Mouse (Mus musculus) kidney, adult 8-10 months (tissue): ENCODE data around the gene Mfsd9.
A peak's percentile ranks its signal among the peaks of the same experiment; 100 is the strongest.
"Not testable (repeated sequence)": the region's sequence is repeated elsewhere in the genome, so short reads cannot be mapped to it uniquely, and the experiment has no call there.

Experiments
- DNase-seq, 2 experiments: peaks; one replicate each; pipeline ENCODE4 v3.0.0; 2022

Gene Mfsd9

DNA sequence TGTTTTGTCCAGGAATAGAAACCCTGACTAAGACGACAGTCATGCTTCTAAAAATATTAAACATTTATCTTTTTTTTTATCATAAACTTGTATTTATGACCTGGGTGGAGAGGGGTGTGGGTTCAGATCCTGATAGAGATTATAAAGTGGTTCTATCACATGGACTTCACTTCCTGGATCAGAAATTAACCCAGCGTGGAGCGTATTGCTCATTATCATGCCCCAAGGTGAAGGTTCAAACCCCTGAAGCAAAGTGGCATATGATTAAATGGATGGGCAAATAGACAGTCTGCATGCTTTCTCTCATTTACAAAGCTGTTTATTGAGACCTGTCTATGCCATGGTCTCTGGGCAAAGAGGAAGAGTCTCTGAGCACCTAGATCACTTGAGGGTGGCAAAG is 13.7 kb downstream of the Mfsd9 start:
- peak in 1 of 2 experiments; percentile 47 for DNase-seq

DNA sequence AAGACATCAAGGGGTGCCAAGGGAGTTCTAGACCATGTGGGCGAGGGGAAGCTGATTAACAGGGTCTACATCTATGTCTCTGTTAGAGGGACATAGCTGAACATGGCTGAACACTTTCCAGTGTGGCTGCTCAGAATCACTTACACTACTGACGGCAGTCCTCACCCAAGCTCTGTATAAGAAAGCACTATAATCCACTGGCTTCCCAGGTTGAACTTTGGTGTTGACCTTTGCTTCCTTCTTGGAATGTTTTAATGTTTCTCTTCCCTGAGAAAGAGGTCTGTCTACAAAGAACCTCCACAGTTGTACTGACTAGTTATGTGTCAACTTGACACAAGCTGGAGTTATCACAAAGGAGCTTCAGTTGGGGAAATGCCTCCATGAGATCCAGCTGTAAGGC is 14.4 kb downstream of the Mfsd9 start:
- peak; percentile 41 to 72 for DNase-seq

DNA sequence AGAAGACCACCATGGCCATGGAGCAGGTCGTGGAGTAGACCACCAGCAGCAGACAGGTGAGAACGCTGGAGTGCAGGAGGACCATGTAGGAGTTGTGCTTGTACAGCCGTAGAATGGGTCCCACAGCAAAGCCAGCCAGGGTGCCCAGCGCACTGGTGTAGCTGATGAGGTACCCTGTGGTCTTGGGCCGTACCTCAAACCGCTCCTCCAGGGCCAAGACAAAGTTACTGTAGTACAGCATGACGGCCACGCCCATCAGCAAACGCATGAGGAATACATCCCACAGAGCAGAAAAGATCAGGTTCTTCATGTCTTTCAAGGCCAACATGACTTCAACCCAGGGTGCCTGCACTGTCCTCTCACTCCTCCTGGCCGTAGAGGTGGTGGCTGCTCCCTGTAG is 16.4 kb downstream of the Mfsd9 start:
- no peak for DNase-seq

DNA sequence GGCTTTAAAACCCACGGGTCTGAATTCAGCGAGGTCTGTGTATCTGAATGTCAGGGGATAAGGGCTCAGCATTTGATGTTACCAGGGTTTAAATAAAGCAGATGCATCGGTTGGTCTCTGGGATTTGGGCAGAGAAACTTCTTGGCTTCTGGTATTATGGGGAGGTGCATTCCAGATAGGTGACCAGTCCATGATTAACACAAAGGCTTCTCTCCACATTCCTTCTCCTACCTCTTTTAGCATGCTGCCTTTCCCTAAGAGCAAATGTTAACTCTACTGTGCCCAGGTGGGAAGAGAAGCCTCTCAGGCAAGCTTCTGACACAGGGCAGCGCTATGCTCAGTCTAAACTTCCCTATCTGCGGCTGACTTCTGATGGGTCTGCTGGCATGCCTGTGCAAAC is 17.3 kb downstream of the Mfsd9 start:
- DNase-seq, result no peak

DNA sequence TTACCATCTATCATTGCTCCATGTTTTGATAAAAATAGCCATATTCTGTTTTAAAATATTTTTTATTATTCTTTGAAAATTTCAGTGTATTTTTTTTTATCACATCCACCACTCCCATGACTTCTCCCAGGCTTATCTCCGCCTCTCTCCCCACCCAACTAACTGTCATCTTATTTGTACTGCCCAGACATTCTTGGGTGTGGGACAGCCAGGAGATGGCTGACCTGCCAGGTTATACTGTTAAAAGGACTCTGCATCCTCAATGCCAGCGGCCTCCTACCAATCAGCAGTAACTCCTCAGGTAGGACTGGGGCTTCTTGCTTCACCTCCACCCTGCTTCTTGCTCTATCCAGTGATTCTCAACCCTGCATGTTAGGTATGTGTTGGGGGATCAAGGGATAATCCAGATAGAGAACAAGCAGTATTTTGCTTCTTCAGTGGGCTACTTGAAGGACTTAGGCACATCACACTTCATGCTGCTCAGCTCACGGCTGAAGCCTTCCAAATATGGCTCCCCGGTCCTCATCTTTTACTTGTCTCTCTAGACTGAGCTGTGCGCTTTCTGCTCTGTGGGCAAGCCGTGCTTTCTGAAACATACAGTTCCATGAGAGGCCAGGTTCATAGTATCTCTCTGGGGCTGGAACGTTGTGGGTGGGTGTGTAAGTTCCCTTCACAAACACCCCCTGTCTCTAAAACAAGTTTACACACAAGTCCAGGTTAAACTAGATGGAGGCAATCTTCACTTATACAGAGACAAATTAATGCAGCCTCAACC is 19.1 kb downstream of the Mfsd9 start:
- DNase-seq, result no peak

DNA sequence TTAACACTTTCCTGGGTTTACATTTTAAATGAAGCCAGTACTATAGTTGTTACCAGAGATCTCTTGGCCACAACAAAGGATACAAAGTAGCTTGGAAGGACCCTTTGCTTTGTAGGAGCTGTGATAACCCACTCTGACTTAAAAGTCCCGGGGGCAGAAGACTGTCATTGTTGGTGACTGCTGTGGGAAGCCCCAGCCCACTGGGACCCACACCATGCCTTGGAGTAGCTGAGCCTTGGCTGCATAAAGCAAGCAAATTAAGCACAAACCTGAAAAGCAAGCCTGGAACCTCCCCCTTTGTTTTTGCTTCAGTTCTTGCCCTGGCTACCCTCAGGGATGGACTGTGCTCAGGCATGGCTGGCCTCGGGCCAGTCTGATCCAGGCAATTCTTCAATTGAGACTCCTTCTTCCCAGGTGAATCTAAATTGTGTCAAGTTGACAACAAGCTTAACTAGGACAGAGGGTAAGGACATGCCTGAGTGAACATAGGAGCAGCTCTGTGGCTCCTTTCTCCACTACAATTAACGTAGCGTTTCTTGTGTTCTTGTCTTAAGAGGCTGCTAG is 21.1 kb downstream of the Mfsd9 start:
- peak; percentile 80 to 87 for DNase-seq

DNA sequence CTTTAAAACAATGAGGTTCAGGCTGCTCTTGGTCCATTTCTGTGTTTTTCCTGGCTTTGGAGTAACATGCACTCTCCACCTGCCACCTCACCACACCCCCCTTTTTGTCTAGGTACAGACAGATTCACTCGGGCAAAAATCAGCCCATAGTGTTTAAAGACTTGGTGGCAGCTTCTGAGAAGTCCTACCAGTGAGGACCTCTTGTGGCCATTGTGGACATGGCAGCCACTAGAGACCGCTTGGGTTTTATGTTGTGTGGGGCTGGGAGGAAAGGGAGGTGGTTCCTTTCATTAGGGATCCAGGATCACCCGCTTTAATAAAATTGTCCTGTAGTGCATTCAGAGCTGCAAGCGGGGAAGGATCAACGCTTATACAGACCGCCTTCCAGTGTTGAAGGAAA is 21.9 kb downstream of the Mfsd9 start:
- DNase-seq, result peak; percentile 65 to 74

DNA sequence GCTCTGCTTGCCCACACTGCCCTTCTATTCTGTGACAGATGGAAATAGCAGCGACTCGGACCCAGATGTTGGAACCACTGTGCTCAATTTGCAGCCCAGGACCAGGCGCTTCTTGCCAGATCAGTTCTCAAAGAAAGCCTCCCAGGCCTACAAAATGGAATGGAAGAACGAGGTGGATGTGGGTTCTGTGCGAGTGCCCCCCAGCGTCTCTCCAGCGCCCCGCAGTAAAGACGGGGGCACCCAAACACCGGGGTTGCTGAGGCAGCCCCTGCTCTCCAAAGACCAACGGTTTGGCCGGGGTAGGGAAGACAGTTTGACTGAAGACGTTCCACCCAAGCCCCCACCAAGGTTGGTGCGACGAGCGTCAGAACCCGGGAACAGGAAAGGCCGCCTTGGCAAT is 22.9 kb downstream of the Mfsd9 start:
- no peak for DNase-seq

DNA sequence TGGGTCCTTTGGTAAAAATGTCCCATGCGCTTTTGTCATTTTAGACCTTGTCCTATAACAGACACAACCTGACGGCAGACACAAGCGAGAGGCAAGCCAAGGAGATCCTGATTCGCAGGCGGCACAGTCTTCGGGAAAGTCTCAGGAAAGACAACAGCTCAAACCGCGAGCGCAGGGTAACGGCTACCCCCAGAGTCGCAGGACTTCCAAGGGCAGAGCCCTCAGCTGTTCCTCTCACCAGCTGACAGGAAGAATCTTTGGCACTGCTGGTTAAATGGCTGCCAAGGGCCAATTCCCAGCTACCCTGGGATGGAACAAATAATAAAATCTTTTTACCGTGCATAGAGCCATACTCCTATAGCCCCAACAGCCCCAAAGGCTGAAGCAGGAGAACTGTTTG is 25.0 kb downstream of the Mfsd9 start:
- DNase-seq, result no peak

DNA sequence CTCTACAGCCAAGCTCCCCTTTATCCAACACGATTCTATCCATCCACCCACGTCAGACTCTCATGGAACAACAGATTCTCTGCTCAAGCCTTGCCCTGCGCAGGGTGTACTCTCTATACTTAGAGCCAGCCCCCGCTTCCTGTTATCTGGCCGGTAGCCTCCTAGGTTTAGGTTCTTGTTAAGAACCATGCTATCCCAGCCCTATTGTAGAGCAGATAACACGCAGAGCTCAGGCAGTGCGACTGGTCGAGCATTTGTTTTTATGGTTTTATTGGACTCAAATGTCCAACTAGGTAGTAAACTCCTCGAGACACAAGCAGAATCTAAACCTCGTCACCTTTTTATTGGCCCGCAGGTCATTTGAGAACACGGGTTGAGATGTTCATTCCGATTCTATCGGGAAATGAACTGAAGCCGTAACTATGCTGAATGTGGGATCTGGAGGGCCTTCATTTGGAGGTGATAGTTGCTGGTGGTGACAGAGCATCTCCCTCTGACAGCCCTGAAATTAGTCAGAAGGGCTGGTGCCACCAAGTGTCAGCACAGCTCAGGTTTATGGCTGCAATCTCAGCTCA is 25.7 kb downstream of the Mfsd9 start:
- no peak for DNase-seq

DNA sequence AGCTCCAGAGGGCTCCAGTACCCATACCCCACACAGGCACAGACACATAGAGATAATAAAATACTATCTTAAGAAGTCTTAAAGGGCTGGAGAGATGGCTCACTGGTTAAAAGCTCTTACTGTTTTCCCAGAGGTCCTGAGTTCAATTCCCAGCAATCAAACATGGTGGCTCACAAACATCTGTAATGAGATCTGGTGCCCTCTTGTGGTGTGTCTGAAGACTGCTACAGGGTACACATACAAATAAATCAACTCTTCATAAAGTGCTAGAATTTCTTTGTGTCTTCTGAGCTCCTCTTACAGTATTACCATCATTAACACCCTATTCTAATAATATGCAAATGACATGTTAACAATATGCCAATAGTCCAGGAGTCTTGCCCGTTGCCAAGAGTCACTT is 26.4 kb downstream of the Mfsd9 start:
- DNase-seq, result no peak

DNA sequence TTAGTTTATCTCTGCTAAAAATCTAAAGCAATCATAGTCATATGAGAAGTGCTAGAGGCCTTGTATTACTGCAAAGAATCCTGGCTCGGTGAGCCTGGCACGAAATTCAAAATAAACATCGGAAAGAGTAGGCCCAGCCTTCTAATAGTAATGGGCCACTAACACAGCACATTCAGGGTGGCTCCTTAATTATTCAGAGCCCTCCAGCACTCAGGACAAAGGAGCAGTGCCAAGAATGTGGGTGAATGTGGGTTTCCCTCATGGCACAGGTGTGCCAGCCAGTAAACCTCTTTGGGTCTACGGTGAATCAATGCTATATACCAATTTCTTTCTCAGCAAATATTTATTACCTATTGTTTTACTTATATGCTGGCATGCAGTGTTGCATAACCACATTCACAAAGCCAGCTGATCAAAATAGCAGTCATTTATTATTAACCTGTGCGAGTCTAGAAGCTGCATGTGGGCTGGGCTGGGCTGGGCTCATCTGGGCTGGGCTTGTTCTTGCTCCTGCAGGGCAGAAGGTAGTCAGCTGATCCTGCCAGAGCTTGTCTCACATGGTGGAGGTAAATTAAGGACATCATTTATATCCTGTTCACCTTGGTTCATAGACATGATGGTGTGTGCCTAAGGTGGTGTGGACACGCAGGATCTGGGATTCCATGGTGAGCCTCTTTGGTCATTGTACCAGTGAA is 30.6 kb downstream of the Mfsd9 start:
- DNase-seq, result peak; percentile 64 to 87

DNA sequence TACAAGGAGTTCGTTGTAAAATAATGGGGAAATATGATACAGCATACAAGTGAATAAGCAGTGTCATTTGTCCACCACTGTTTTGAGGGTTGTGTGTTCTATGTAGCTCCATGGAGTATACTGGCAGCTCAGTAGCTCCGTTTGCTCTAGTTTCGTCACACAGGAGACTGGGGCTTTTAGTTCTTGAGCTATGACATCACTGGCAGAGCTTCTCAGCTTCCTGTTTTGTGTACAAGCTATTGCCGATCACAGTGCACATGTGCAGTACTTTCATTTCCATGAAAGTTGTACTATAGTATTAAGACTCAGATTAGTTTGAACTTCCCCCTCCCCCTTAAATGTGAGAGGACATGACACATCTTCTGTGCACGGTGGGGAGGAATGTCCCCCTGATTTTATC is 44.4 kb downstream of the Mfsd9 start:
- no peak for DNase-seq

DNA sequence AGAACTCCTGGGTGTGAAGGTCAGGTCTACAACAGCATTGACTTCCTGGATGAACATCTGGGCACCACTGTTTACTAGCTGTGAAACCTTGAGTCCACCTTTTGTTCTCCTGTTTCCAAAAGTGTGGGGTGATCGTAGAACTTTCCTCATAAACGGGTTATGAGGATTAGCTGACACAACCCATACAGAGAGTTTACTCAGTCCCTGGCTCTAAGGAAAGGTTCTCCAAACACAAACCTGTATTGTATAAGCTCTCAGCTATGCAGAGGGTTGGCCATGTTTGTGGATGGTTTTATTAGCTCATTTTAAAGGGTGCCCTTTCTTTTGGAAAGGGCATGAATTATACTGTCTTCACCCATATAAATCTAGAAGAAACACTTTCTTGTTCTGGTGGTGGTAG is 49.7 kb downstream of the Mfsd9 start:
- no peak for DNase-seq

DNA sequence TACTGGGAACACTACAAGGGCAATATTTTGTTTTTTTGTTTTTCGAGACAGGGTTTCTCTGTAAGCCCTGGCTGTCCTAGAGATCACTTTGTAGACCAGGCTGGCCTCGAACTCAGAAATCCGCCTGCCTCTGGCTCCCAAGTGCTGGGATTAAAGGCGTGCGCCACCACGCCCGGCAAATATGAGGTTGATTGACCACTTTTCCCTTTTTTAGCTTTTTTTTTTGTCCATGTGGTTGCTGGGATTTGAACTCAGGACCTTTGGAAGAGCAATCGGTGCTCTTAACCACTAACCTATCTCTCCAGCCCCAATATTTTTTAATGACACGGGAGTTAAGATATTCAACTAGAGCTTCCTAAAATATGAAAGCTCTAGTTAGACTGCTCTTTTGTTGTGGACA is 52.2 kb downstream of the Mfsd9 start:
- not testable (repeated sequence) for DNase-seq

DNA sequence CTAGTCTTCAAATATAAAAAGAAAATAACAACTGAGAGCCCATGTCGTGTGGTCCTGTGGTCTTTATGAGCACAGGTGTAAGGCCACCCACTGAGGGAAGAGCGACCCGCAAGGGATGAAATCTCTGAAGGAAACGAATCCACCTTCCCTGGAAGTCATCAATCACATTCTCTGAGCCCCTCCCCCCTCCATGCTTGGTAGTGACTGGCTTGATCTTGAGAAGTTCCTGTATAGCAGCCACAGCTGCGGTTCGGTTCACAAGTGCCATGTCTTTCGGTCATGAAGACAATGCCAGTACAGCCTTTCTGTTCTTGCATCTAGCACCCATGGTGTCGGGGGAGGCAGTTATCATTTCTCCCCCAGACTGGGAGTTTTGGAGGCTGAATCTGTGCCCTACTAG is 52.8 kb downstream of the Mfsd9 start:
- no peak for DNase-seq

DNA sequence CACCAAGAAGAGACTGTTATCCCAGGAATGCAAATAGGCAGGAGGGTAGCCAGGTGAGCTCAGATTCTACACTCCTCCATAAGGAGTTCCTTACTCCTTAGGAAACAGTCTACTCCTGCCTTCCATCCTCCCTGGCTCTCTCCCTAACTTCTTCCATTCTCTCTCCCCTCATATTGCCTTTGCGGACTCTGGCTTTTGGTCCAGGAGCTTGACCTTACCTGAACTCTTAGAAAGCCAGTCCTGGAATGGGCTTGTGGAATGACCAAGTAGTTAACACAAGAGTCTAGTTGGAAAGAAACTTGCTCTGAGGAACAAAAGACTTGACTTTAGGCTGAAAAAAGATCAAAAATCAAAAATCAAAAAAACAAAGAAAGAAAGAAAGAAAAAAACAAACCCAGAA is 61.9 kb downstream of the Mfsd9 start:
- DNase-seq, result peak in 1 of 2 experiments; percentile 58

DNA sequence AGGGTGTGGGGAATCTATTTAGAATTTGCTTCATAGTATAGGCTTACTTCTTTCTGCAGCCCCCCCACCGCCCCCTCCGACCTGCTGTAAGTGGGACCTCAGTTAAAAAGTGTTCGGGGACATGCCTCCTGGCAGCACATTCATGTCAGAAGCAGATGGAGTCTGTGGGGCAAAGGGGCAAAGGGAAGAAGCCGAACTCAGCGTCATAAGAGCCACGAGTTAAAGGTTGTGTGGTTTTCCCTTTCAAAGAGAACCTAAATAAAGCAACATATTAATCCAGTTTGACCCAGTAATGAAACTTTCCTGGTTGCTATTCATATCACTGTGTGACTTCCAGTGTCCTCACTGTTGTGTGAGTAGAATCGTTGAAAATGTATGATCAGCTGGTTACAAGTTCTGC is 63.1 kb downstream of the Mfsd9 start:
- DNase-seq, result no peak

DNA sequence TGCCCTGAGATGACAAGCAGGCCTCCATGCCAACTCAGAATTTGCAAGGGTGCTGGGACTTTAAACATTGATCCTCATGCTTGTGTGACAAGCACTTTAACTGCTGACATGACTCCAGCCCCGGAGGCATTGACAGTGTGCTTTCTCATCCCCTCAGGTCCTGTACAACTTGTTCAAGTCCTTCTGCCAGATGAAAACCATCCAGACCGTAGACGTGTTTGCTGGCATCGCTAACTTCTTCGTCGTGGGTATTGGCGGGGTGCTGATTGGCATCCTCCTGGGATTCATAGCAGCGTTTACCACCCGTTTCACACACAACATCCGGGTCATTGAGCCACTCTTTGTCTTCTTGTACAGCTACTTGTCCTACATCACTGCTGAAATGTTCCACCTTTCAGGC is 64.4 kb downstream of the Mfsd9 start:
- DNase-seq, result no peak
